Mouse (Mus musculus) megakaryocyte, adult 5-6 weeks (primary cell): Measurements from ENCODE around the gene Nat8f2. TPM values are rescaled to one million over a fixed set of nuclear protein-coding genes. Genes with fewer than 3 reads are reported as not detected.
A peak's percentile ranks its signal among the peaks of the same experiment; 100 is the strongest.
"Not testable (repeated sequence)": the region's sequence is repeated elsewhere in the genome, so short reads cannot be mapped to it uniquely, and the experiment has no call there.

Experiments
- ATAC-seq: 2 replicates; pipeline ENCODE4 v1.8.0; 2016; ENCODE audit warnings: mild to moderate bottlenecking, inconsistent platforms; ENCODE audit not compliant: poor library complexity, severe bottlenecking
- total RNA-seq, 2 experiments: library from RNA; stranded (forward) in 1 of 2; stranded (reverse) in 1 of 2; fragments of 153-499, 151-499 nt in 1 of 2; fragments of 221-1000, 200-1000 nt in 1 of 2; gene quantifications; 2 replicates each; pipeline versions ENCODE4 v1.2.3 to v1.2.4; 2015 to 2017

The Nat8f2 gene
- total RNA-seq (2015) = not detected in 2 replicates
- not detected in 2 replicates for total RNA-seq (2017)

- not testable (repeated sequence) for ATAC-seq
Observed at GRCm38 (mm10) chr6:85869006-85869405, at the start of gene Nat8f2. Nat8f2 (minus strand) TSS chr6:85869158.

GRCm38 (mm10) chr6:85918341-85918740, 49.4 kb upstream of the Nat8f2 start:
- ATAC-seq = not testable (repeated sequence)

- ATAC-seq = no peak
Observed at GRCm38 (mm10) chr6:85916596-85916995, 47.6 kb upstream of the Nat8f2 start.

DNA sequence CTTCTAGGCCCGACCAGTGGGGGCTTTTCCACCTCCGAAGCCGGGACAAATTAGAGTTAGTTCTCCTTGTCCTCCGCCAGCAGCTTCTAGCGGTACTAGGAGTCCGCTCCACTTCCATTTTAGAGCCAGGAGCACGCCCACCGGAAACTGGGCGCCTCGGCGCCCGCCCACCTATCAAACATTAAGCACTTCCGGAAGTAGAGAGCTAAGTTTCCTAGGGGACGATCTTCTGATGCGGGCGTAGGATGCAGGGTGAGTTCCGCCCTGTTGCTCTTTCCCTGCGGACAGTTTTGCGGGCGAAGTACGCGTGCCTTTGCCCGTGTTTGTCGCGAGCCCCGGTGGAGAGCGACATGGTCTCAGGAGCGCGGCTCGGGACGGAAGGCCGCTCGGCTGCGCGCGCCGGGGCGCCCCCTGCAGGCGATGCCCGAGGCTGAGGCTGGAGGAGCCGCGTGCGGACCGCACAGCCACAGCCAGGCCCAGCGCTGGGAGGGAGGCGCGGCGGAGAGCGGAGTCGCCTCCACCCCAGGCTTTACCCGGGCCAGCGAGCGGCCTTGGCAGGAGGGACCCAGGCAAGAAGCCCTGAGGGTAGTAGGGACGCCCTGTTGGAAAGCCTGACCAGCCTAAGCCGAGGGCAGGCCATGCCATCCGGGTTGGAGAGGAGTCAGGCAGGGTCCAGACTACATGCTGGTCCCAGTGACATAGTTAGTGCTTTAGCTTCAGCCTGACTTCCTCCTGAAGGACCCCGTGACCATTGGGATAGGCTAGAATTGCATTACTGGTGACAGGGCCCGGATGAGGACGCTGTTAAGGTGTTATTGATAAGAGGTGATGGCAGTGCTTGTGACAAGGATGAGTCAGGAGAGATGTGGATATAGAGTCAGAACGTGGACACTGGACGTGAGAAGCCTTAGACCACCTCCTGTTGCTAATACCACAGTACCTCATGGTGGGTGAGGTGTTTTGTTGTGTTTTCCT, 46.9 kb upstream of the Nat8f2 start, which contains the start of gene Nat8f1:
Nat8f1 (minus strand) TSS at position 149 of the 975 bp plus-strand sequence.
- ATAC-seq = peak; percentile 94

DNA sequence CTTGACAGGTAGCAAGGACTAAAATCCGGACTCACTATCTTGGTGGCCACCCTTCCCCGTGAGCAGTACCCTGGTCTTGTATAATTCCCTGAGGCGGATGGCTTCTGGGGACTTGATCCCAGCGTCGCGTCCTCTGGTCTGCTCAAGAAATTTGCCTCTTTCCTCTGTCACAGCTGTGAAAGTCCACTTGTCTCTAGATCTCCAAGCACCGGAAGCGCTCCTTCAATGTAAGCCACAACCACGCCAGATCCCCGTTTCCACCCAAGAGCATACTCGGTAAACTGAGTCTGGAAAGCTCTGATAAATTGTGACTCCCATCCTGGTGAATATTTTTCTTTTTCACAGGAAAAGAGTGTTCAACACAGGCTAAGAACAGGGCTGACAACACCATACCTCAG, 46.2 kb upstream of the Nat8f2 start:
- ATAC-seq = peak; percentile 17; the same call in 1 of the 2 replicates

GRCm38 (mm10) chr6:85911587-85911986, 42.6 kb upstream of the Nat8f2 start, which contains the start of gene Tprkb:
Tprkb (plus strand) TSS chr6:85911865.
- ATAC-seq = no peak

DNA sequence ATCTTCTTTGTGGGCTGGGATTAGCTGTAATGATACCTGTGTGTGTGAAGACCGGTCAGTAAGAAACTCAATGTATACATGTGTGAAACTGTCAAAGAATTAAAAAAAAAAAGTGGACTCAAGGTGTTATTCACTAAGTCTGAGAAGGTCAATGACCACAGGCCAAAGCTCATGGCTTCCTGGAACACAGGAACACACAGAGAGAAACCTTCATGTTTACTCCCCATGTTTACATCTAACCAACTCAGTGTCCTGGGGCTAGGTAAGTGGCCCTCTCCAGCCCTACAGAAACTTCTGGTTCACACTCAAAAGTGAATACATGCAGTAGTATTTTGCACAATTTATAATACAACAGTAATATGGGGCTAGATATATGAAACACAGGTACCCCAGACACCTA, 40.7 kb upstream of the Nat8f2 start:
- no peak for ATAC-seq

DNA sequence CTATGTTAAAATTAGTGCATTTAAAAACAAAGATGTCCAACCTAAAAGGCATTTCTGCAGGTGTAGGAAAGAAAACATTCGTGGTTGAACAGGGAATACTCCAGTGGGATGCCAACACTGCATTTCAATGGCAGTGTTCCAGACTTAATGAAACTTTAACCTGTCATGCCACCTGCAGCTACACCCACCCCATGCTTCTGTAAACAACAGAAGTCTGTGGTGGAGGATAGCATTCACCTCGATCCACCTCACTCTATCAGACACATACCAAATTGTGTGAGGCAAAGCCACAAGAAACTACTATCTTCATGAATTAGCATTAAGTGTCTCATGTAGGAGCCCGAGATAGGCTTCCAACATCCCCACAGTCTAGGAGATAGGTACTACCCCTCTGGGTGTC, 39.4 kb upstream of the Nat8f2 start:
- ATAC-seq = no peak

DNA sequence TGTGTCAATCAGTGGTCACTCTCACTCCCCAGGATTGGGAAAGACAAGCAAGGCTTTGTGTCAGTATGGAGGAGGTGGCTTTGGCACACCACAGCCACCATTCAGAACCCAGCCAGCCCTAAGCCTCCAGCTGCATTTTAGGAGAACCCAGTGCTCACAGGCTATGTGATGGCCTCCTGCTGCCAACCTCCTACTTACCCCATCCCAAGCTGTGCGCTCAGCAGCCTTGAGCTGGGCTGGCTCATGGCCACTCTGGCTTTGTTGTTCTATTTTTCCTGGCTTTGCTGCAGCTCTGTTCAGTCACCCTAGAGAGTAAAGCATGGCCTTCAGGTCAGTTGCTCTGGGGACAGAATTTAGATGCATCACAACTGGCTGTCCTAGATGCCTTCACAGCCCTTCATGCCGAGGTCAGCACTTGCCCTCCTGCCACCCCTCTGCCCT, 38.0 kb upstream of the Nat8f2 start:
- not testable (repeated sequence) for ATAC-seq

DNA sequence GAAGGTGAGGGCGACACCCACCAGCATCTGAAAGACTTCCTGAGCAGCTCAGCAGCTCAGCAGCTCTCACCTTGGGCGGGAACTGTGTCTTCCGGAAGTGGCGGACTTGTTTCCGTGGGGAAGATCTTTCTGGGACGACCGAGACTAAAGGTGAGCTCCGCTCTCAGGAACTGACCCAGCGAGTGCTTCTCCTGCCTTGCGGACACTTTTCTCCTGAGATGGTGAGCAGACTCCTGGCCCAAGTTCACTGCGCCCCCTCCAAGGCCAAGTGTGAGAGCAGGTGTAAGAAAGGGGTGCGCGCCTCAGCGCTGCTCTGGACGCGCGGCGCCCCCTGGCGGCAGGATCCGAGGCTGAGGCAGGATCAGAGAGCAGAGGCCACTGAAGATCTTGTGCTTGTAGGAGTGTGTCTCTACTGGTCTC, 35.7 kb upstream of the Nat8f2 start, which contains the start of gene Nat8f4:
Nat8f4 (minus strand) TSS at position 243 of the 420 bp plus-strand sequence.
- ATAC-seq = peak; percentile 93

- no peak for ATAC-seq
Observed at GRCm38 (mm10) chr6:85902303-85902702, 33.3 kb upstream of the Nat8f2 start.

GRCm38 (mm10) chr6:85898596-85899475, 29.9 kb upstream of the Nat8f2 start:
- not testable (repeated sequence) for ATAC-seq

- ATAC-seq = peak; percentile 77
Observed at GRCm38 (mm10) chr6:85895061-85895648, 26.2 kb upstream of the Nat8f2 start.

GRCm38 (mm10) chr6:85888961-85889360, 20.0 kb upstream of the Nat8f2 start:
- ATAC-seq = no peak

- ATAC-seq = no peak
Observed at GRCm38 (mm10) chr6:85884311-85884710, 15.4 kb upstream of the Nat8f2 start.

DNA sequence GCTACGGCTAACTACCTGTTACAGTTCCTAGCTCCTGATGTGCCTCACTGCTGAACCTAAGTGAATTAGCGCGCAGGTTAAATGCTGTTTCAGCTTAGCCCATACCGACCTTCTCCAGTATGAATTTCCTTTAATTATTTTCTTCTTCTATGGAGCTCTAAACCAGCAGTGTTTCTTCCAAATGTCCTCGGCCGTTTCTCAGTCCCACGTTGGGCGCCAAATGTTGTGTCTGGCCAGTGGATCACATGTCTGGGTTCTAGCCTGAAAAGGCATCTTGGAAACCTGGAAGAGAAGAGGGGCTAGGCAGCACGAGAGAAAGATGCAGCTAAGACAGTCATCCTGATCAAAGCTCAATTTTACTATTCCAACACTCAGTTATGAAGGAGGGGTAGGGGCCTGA, 14.3 kb upstream of the Nat8f2 start:
- not testable (repeated sequence) for ATAC-seq

- no peak for ATAC-seq
Observed at GRCm38 (mm10) chr6:85867726-85868690, 950 bp downstream of the Nat8f2 start.

DNA sequence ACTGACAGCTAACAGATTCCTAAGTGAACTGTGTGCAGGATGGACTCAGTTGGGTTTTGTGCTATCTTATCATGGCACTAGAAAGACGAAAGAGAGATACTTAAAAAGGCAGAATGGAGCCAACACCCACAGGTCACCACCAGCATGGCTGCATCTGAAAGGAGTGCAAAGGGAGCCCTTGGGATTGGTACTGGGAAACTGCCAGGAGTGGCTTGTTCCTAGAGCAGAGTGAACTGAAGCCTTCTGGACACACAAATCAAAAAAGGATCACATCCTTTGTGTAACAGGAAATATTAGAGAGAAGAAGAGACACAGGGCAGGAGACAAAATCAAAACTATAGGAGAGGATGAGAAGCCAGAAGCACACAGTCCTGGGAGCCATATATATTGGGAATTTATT, 2.0 kb downstream of the Nat8f2 start:
- ATAC-seq = not testable (repeated sequence)

GRCm38 (mm10) chr6:85866166-85866565, 2.8 kb downstream of the Nat8f2 start:
- not testable (repeated sequence) for ATAC-seq
